Mouse (Mus musculus): ENCODE results near the gene Myog. TPM values are rescaled to one million over a fixed set of nuclear protein-coding genes. Genes with fewer than 3 reads are reported as not detected.
"Not testable (repeated sequence)": the region's sequence is repeated elsewhere in the genome, so short reads cannot be mapped to it uniquely, and the experiment has no call there.

The Myog gene
- polyA plus RNA-seq, 1 experiment from 2014 or later: 4.4 TPM

DNA sequence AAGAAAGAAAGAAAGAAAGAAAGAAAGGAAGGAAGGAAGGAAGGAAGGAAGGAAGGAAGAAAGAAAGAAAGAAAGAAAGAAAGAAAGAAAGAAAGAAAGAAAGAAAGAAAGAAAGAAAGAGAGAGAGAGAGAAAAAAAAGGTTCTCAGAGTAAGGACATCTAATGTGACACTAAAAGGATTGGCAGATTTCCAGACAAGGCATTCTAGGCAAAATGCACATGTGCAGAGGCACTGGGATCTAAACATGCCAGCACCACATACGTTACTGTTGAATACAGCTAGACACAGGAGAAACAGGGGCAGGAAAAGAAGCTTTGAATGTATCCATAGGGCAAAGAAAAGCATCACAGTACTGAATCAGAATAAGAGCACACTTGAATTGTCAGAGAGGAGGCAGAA lies 40.1 kb upstream of the Myog start:
- not testable (repeated sequence) for H3K9me3 ChIP-seq (replicated peaks; ENCODE audit: control insufficient read depth, low read length); H3K36me3 ChIP-seq (ENCODE audit: control insufficient read depth, insufficient read depth); H3K27ac ChIP-seq (ENCODE audit: low read length); H3K9ac ChIP-seq (ENCODE audit: low read depth, low read length); H3K27me3 ChIP-seq (ENCODE audit: control insufficient read depth, insufficient read depth, low read depth, low read length); H3K4me1 ChIP-seq (ENCODE audit: control insufficient read depth, low read depth, low read length); H3K4me3 ChIP-seq (ENCODE audit: low read depth, low read length); ATAC-seq (ENCODE audit: low read depth); H3K4me2 ChIP-seq (ENCODE audit: low read depth, low read length)
- WGBS (ENCODE audit: insufficient replicate concordance): 51% methylated on average over 1 of the region's 1 CpGs

DNA sequence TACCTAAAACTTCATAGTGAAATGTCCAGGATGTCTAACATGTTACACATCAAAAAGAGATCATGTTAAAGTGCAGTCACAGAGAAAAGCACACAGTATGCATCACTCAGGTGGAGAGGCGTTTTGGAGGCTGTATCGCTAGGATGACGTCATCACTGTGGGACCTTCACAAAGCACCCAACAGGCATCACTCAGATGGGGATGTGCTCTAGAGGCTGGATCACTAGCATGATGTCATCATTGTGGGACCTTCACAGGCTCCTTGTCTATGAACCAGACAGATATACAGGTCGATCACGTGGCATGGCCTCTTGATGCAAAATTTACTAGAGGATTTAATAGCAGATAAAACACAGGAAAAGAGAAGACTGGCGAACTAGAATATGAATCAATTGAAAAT lies 25.4 kb upstream of the Myog start:
- WGBS (ENCODE audit: insufficient replicate concordance): 70% methylated on average over 6 of the region's 6 CpGs
- H3K4me3 ChIP-seq (ENCODE audit: low read depth, low read length): no peak overlapping the region
- H3K27me3 ChIP-seq (ENCODE audit: control insufficient read depth, insufficient read depth, low read depth, low read length): no peaks in the 10 kb centered on the region
- no peak overlapping the region for H3K27ac ChIP-seq (ENCODE audit: low read length)
- no peaks in the 10 kb centered on the region for H3K36me3 ChIP-seq (ENCODE audit: control insufficient read depth, insufficient read depth)
- no peaks in the 10 kb centered on the region for H3K9me3 ChIP-seq (replicated peaks; ENCODE audit: control insufficient read depth, low read length)
- no peak overlapping the region for H3K4me2 ChIP-seq (ENCODE audit: low read depth, low read length)
- no peak for ATAC-seq (ENCODE audit: low read depth)
- no peaks in the 10 kb centered on the region for H3K4me1 ChIP-seq (ENCODE audit: control insufficient read depth, low read depth, low read length)
- H3K9ac ChIP-seq (ENCODE audit: low read depth, low read length): no peak overlapping the region

DNA sequence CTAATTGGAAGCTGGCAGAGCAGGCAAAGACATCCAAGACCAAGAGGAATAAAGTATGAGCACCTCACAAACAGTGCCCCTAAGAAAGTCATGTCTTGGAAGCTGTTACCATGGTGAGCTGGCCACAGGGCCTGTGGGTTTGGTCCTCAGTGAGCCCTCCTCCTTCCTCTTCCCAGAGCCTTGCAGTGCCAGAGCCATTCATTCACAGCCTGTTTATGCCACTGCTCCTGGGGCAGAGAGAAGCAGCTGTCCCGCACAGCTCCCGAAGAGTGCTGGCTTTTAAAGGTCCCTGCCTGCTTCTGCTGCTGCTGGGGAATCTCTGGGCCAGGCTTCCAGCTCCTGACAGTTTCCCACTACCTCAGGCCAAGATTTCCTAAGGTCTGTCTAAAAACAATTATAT lies 24.0 kb upstream of the Myog start:
- Histone ChIP-seq H3K27ac (ENCODE audit: low read length) (no peak overlapping the region), H3K36me3 (ENCODE audit: control insufficient read depth, insufficient read depth) (no peaks in the 10 kb centered on the region), H3K4me1 (ENCODE audit: control insufficient read depth, low read depth, low read length) (no peaks in the 10 kb centered on the region), H3K27me3 (ENCODE audit: control insufficient read depth, insufficient read depth, low read depth, low read length) (no peaks in the 10 kb centered on the region), H3K4me3 (ENCODE audit: low read depth, low read length) (no peak overlapping the region), H3K9me3 (replicated peaks; ENCODE audit: control insufficient read depth, low read length) (no peaks in the 10 kb centered on the region), H3K4me2 (ENCODE audit: low read depth, low read length) (no peak overlapping the region), H3K9ac (ENCODE audit: low read depth, low read length) (no peak overlapping the region)
- 39% methylated on average over 2 of the region's 2 CpGs for WGBS (ENCODE audit: insufficient replicate concordance)
- no peak for ATAC-seq (ENCODE audit: low read depth)

- H3K9ac ChIP-seq (ENCODE audit: low read depth, low read length): no peak overlapping the region
- WGBS (ENCODE audit: insufficient replicate concordance): 61% methylated on average over 7 of the region's 7 CpGs
- no peak for ATAC-seq (ENCODE audit: low read depth)
- no peaks in the 10 kb centered on the region for H3K9me3 ChIP-seq (replicated peaks; ENCODE audit: control insufficient read depth, low read length)
- no peak overlapping the region for H3K4me3 ChIP-seq (ENCODE audit: low read depth, low read length)
- no peak overlapping the region for H3K4me2 ChIP-seq (ENCODE audit: low read depth, low read length)
- H3K4me1 ChIP-seq (ENCODE audit: control insufficient read depth, low read depth, low read length): no peaks in the 10 kb centered on the region
- H3K36me3 ChIP-seq (ENCODE audit: control insufficient read depth, insufficient read depth): no peaks in the 10 kb centered on the region
- no peaks in the 10 kb centered on the region for H3K27me3 ChIP-seq (ENCODE audit: control insufficient read depth, insufficient read depth, low read depth, low read length)
- H3K27ac ChIP-seq (ENCODE audit: low read length): no peak overlapping the region
These were observed 19.8 kb upstream of the Myog start for GRCm38 (mm10) chr1:134270026-134270425.

DNA sequence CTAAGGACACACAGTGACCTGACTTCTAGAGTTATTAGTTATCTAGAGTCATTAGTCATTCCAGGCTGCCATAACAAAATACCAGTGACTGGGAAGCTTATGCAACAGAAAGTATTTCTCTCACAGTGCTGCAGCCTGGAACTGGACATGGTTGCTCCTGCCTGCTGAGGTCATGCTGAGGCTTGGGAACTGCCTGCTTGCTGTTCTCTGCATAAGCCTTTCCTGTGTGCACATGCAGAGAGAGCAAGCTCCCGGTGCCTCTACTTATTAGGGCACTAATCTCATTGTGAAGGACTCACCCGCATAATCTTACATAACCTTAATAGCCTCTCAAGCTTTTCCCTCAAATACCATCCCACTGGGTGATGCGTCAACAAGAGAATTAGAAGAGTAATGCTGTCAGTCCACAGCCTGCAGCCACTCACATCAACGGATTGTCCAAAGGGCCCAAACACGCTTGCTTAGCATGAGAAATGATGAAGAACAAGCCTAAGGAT lies 17.0 kb upstream of the Myog start:
- no peaks in the 10 kb centered on the region for H3K27me3 ChIP-seq (ENCODE audit: control insufficient read depth, insufficient read depth, low read depth, low read length)
- H3K36me3 ChIP-seq (ENCODE audit: control insufficient read depth, insufficient read depth): no peaks in the 10 kb centered on the region
- no peak overlapping the region for H3K27ac ChIP-seq (ENCODE audit: low read length)
- no peak overlapping the region for H3K4me3 ChIP-seq (ENCODE audit: low read depth, low read length)
- H3K9me3 ChIP-seq (replicated peaks; ENCODE audit: control insufficient read depth, low read length): no peaks in the 10 kb centered on the region
- ATAC-seq (ENCODE audit: low read depth): no peak
- H3K4me2 ChIP-seq (ENCODE audit: low read depth, low read length): no peak overlapping the region
- no peaks in the 10 kb centered on the region for H3K4me1 ChIP-seq (ENCODE audit: control insufficient read depth, low read depth, low read length)
- no peak overlapping the region for H3K9ac ChIP-seq (ENCODE audit: low read depth, low read length)
- WGBS (ENCODE audit: insufficient replicate concordance): 55% methylated on average over 5 of the region's 5 CpGs

DNA sequence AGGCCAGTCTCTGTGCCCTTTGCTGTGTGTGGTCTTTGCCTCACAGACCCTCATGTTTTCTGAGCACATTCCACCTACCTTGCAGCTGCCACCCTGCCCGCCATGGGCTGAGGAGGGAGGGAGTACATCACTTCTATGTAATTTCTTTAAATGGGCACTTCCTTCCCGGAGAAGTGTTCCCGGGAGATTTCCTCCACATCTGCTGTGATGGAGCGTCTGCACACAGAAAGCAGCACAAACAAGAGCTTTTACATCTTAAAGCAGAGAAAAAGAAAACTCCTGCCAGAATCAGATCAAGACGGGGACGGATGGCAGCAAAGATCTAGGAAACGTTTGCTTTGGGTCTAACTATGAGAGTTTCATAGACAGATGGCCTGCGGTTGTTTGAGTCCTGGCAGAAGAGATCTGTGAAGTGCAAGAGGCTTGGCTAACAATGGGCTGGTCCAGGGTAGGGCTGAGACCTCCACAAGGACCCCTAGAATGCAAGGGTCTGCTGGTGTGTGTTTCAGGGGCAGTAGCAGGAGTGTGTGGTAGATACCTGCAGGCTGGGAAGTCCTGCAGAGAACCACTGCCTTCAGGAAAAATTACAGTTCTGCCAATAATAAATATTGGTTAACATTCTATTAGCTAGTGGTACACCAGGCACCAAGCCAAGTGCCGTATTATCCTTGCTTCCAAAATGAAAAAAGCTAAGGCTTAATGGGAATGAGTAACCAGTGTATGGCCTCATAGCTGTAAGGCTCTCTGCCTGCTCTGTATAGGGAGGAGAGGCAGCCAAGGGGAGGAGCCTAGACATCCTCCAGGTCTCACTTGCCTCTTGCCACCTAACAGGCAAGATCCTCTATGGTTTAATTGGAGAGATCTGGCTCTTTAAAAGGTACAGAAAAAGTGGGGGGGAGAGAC lies 16.0 kb upstream of the Myog start:
- Histone ChIP-seq H3K4me3 (ENCODE audit: low read depth, low read length) (no peak overlapping the region), H3K27ac (ENCODE audit: low read length) (no peak overlapping the region), H3K4me2 (ENCODE audit: low read depth, low read length) (no peak overlapping the region), H3K27me3 (ENCODE audit: control insufficient read depth, insufficient read depth, low read depth, low read length) (no peaks in the 10 kb centered on the region), H3K9ac (ENCODE audit: low read depth, low read length) (no peak overlapping the region), H3K9me3 (replicated peaks; ENCODE audit: control insufficient read depth, low read length) (no peaks in the 10 kb centered on the region), H3K36me3 (ENCODE audit: control insufficient read depth, insufficient read depth) (no peaks in the 10 kb centered on the region), H3K4me1 (ENCODE audit: control insufficient read depth, low read depth, low read length) (no peaks in the 10 kb centered on the region)
- no peak for ATAC-seq (ENCODE audit: low read depth)
- WGBS (ENCODE audit: insufficient replicate concordance): 47% methylated on average over 9 of the region's 9 CpGs

GRCm38 (mm10) chr1:134274483-134274920 lies 15.3 kb upstream of the Myog start:
- Histone ChIP-seq H3K27ac (ENCODE audit: low read length) (no peak overlapping the region), H3K9ac (ENCODE audit: low read depth, low read length) (no peak overlapping the region), H3K4me1 (ENCODE audit: control insufficient read depth, low read depth, low read length) (no peaks in the 10 kb centered on the region), H3K4me3 (ENCODE audit: low read depth, low read length) (no peak overlapping the region), H3K4me2 (ENCODE audit: low read depth, low read length) (no peak overlapping the region), H3K9me3 (replicated peaks; ENCODE audit: control insufficient read depth, low read length) (no peaks in the 10 kb centered on the region), H3K36me3 (ENCODE audit: control insufficient read depth, insufficient read depth) (no peaks in the 10 kb centered on the region), H3K27me3 (ENCODE audit: control insufficient read depth, insufficient read depth, low read depth, low read length) (no peaks in the 10 kb centered on the region)
- no peak for ATAC-seq (ENCODE audit: low read depth)
- 57% methylated on average over 7 of the region's 7 CpGs for WGBS (ENCODE audit: insufficient replicate concordance)

- no peak for ATAC-seq (ENCODE audit: low read depth)
- H3K4me2 ChIP-seq (ENCODE audit: low read depth, low read length): no peak overlapping the region
- no peaks in the 10 kb centered on the region for H3K9me3 ChIP-seq (replicated peaks; ENCODE audit: control insufficient read depth, low read length)
- 59% methylated on average over 13 of the region's 13 CpGs for whole genome bisulfite sequencing (ENCODE audit: insufficient replicate concordance)
- H3K27ac ChIP-seq (ENCODE audit: low read length): no peak overlapping the region
- no peaks in the 10 kb centered on the region for H3K36me3 ChIP-seq (ENCODE audit: control insufficient read depth, insufficient read depth)
- no peak overlapping the region for H3K4me3 ChIP-seq (ENCODE audit: low read depth, low read length)
- H3K27me3 ChIP-seq (ENCODE audit: control insufficient read depth, insufficient read depth, low read depth, low read length): no peaks in the 10 kb centered on the region
- H3K4me1 ChIP-seq (ENCODE audit: control insufficient read depth, low read depth, low read length): no peaks in the 10 kb centered on the region
- no peak overlapping the region for H3K9ac ChIP-seq (ENCODE audit: low read depth, low read length)
These were observed 13.9 kb upstream of the Myog start for GRCm38 (mm10) chr1:134275616-134276464.

DNA sequence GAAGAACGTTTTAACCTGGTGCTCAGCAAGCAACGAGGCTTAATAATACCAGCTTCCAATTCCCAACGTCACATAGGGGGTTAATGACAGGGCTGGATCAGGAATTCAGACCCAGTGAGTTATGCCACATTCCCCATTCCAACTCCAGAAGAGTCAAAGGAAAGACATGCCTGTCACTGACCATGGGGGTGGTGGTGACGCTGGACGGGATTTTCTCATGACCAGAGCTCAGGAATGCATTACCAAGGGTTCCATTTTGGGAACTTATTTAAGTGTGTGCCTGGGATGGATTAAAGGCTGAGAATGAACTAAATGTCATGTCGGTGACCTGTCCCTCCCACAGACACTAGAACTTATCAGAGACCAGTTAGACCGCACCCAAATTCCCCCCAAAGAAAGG lies 13.0 kb upstream of the Myog start:
- WGBS (ENCODE audit: insufficient replicate concordance): 63% methylated on average over 7 of the region's 7 CpGs
- Histone ChIP-seq H3K4me1 (ENCODE audit: control insufficient read depth, low read depth, low read length) (no peaks in the 10 kb centered on the region), H3K4me3 (ENCODE audit: low read depth, low read length) (no peak overlapping the region), H3K36me3 (ENCODE audit: control insufficient read depth, insufficient read depth) (no peaks in the 10 kb centered on the region), H3K9ac (ENCODE audit: low read depth, low read length) (no peak overlapping the region), H3K27ac (ENCODE audit: low read length) (no peak overlapping the region), H3K27me3 (ENCODE audit: control insufficient read depth, insufficient read depth, low read depth, low read length) (no peaks in the 10 kb centered on the region), H3K4me2 (ENCODE audit: low read depth, low read length) (no peak overlapping the region), H3K9me3 (replicated peaks; ENCODE audit: control insufficient read depth, low read length) (no peaks in the 10 kb centered on the region)
- ATAC-seq (ENCODE audit: low read depth): no peak

Data from liver, embryonic 16.5 days (tissue).